Mouse (Mus musculus) kidney, adult 2 months (tissue): ENCODE measurements at regions not wholly inside any gene's neighbourhood (a gene's known extent, or its start where the extent isn't known, plus 50 kb on each side); places are given as distances from the start of the nearest gene placed in this dataset.

Experiments used
- DNase-seq: peaks from one replicate; pipeline ENCODE4 v3.0.0; 2021
- H3K27ac ChIP-seq: fragments of 200-500 bp; 2 replicates; pipeline ENCODE4 v1.5.1; 2012; ENCODE audit warnings: low read depth, low read length, control low read depth, inconsistent platforms; ENCODE audit not compliant: insufficient read depth
- H3K27me3 ChIP-seq: fragments of 200-500 bp; replicated peaks from 2 replicates; pipeline ENCODE4 v1.6.1; 2012; ENCODE audit warnings: mild to moderate bottlenecking, moderate library complexity, low read length, inconsistent platforms; ENCODE audit not compliant: control insufficient read depth, insufficient read depth
- H3K36me3 ChIP-seq: fragments of 200-500 bp; 2 replicates; pipeline ENCODE4 v1.6.1; 2012; ENCODE audit warnings: mild to moderate bottlenecking, moderate library complexity, low read length, inconsistent platforms; ENCODE audit not compliant: control insufficient read depth, insufficient read depth
- H3K4me1 ChIP-seq: fragments of 200-500 bp; 2 replicates; pipeline ENCODE4 v1.6.1; 2011; ENCODE audit warnings: low read length; ENCODE audit not compliant: control insufficient read depth, insufficient read depth
- H3K4me3 ChIP-seq: fragments of 200-500 bp; 2 replicates; pipeline ENCODE4 v1.5.1; 2011; ENCODE audit warnings: mild to moderate bottlenecking, low read depth, low read length, control low read depth; ENCODE audit not compliant: insufficient read depth
- CTCF ChIP-seq: fragments of 200-500 bp; conservative IDR thresholded peaks from 2 replicates; pipeline ENCODE4 v1.5.1; 2011; ENCODE audit warnings: low read depth, mild to moderate bottlenecking, control low read depth, low read length, moderate library complexity, mixed read lengths; ENCODE audit not compliant: insufficient read depth, insufficient read length
- POLR2A ChIP-seq: fragments of 200-500 bp; IDR thresholded peaks from one replicate; pipeline ENCODE4 v1.6.1; 2011; ENCODE audit warnings: low read depth, low read length, control low read depth
- WGBS: fragments of 180-500 bp; shearing (Covaris S2); methylation state at CpG from one replicate; pipeline ENCODE4 v1.1.7; 2018; 5-methylcytosine and 5-hydroxymethylcytosine counted together

DNA sequence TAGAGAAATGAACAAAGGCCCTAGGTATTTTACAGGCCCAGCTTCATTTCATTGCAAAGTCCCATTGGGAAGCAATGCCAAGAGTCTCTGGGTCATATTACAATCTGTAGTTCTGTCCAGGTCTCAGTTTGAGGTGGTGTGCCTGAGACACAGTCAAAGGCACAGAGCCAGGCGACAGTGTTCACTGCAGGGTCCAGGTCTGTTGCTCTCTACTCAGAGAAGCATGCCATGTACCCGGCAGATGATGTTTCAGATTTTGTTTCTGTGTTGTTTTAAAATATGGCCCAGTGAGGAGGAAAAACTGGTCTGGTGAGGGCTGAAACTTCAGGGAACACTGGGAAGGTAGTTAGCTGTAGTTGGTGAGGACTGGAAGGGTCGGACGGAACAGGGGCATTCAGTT, 63.1 kb upstream of the Gdnf start:
- H3K4me3 ChIP-seq: no peak overlapping the region
- H3K27ac ChIP-seq: no peak overlapping the region
- no peaks in the 10 kb centered on the region for H3K36me3 ChIP-seq
- WGBS: 78% methylated on average over 4 of the region's 4 CpGs
- H3K4me1 ChIP-seq: no peaks in the 10 kb centered on the region
- TF ChIP-seq CTCF (no peak), POLR2A (no peak)
- no peaks in the 10 kb centered on the region for H3K27me3 ChIP-seq
- DNase-seq: no peak

DNA sequence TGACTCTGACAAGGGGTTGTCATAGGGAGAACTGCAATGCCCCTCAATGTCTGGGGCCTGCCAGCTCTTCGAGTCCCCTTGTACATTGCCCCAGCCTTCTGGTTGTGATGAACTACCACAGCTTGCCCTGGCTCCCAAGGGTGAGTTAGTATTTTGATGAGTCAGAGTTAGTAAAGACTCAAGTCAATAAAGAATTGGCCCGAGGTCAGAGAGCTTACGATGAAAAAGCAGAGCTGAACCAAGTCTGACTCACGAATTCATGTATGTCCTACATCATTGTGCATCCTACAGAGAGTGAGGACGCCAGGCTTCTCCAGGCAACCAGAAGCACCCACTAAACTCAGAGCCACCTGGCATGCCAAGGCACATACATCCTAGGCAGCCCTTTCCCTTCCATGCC, 60.2 kb upstream of the Gdnf start:
- Histone ChIP-seq H3K27me3 (no peaks in the 10 kb centered on the region), H3K4me3 (no peak overlapping the region), H3K4me1 (no peaks in the 10 kb centered on the region), H3K36me3 (no peaks in the 10 kb centered on the region), H3K27ac (no peak overlapping the region)
- TF ChIP-seq POLR2A (no peak), CTCF (no peak)
- DNase-seq: no peak
- 82% methylated on average over 5 of the region's 5 CpGs for WGBS
